Mouse (Mus musculus) adrenal gland, postnatal 0 days (tissue): ENCODE data around the gene Gm7138. TPM values are rescaled to one million over a fixed set of nuclear protein-coding genes. Genes with fewer than 3 reads are reported as not detected.

Experiments used
- polyA plus RNA-seq: library from polyadenylated mRNA; unstranded; fragments of >200 nt; fragmentation: Nextera tagmentation; extraction: Ambion mirVana; gene quantifications from 2 replicates; pipeline ENCODE4 v1.2.1, GENCODE M21; 2015

The Gm7138 gene
- polyA plus RNA-seq: not detected in 2 replicates

GRCm38 (mm10) chr10:77776844-77777243 lies at the start of gene Gm7138:
Gene Gm7138 (minus strand): TSS chr10:77776944.

GRCm38 (mm10) chr10:77814382-77814781 lies 37.6 kb upstream of the Gm7138 start, which contains the start of gene Gm2696:
Gene Gm2696 (plus strand): TSS chr10:77814682.

GRCm38 (mm10) chr10:77811743-77812142 lies 35.0 kb upstream of the Gm7138 start, which contains the start of gene Gm9507:
Gene Gm9507 (minus strand): TSS chr10:77811843.

DNA sequence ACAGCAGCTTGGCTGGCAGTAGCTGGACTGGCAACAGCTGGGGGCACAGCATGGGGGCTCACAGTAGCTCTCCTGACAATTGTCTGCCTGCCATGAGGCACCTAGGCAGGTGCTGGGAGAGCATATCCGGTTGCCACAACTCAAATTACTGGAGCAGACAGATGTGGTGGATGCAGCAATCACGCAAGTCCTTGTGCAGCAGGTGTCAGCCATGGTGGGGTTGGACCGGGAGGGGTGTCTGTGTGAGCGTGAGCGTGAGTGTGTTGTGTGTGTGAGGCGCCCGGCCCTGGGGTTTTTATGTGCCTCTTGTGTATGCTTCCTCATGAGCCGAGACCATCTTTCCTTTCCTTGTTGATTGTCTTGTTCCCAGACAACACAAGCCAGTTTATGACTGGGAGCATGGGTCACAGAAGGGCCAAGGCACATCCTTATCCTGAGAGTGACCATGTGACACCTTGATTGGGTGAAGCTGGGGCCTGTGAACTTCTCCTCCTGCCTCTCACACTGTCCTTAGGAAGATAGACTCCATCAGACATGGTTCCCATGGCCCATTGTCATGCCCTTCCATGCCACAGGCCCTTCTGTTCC lies 22.3 kb upstream of the Gm7138 start, which contains the start of gene Gm19668:
Gene Gm19668, minus strand, starts transcription at position 213 of the 588 bp plus-strand sequence.

DNA sequence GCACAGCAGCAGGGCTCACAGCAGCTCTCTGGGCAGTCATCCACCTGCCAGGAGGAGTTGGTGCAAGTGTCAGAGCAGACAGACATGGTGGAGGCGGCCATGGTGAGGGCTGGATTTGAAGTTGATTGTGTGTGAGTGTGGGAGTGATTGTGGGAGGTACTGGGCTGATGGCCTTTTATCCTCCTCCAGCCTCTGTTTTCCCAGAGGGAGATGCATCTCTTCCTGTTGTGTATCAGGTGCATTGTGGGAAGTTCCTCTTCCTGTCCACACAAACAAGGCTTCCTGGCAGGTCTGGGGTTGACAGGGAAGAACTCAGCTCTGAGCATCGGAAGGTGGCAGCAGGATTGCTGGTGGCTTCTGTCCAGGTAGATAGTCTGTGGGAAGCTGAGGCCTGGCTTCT lies 18.2 kb upstream of the Gm7138 start, which contains the start of gene Gm9639:
Gene Gm9639, minus strand, starts transcription at position 101 of the 400 bp plus-strand sequence.

GRCm38 (mm10) chr10:77787876-77788275 lies 11.1 kb upstream of the Gm7138 start, which contains the start of gene Gm7137:
Gene Gm7137 (minus strand): TSS chr10:77788200.

GRCm38 (mm10) chr10:77782442-77782841 lies 5.7 kb upstream of the Gm7138 start, which contains the start of gene Gm3250:
Gene Gm3250 (minus strand): TSS chr10:77782542.

GRCm38 (mm10) chr10:77771225-77771624 lies 5.5 kb downstream of the Gm7138 start, which contains the start of gene Gm3238:
Gene Gm3238 (minus strand): TSS chr10:77771325.

GRCm38 (mm10) chr10:77759582-77759981 lies 17.2 kb downstream of the Gm7138 start, which contains the start of gene Gm3233:
Gene Gm3233 (minus strand): TSS chr10:77759682.

GRCm38 (mm10) chr10:77751254-77751653 lies 25.5 kb downstream of the Gm7138 start, which contains the start of gene Gm9736:
Gene Gm9736 (minus strand): TSS chr10:77751354.

GRCm38 (mm10) chr10:77741924-77742688 lies 34.6 kb downstream of the Gm7138 start, which contains the start of gene Gm18596:
Gene Gm18596 (minus strand): TSS chr10:77742638.

Other genes with a start within 250 kb of the Gm7138 start
- 3.9 and 4.6 TPM in 2 replicates for gene Itgb2, start 246.7 kb downstream of the Gm7138 start, polyA plus RNA-seq
- gene Pttg1ip, start 195.2 kb downstream of the Gm7138 start, polyA plus RNA-seq: 155 and 186 TPM in 2 replicates
- 224 and 242 TPM in 2 replicates for gene Sumo3, start 170.8 kb downstream of the Gm7138 start, polyA plus RNA-seq
- gene Gm49325, start 170.7 kb downstream of the Gm7138 start, polyA plus RNA-seq: 14.8 and 15.0 TPM in 2 replicates
- gene Ube2g2, start 154.7 kb downstream of the Gm7138 start, polyA plus RNA-seq: 46.7 and 55.5 TPM in 2 replicates
- gene Tspear, start 90.4 kb downstream of the Gm7138 start, polyA plus RNA-seq: 0.44 and 0.91 TPM in 2 replicates
- gene Gm19402, start 86.2 kb downstream of the Gm7138 start, polyA plus RNA-seq: not detected in 2 replicates
- not detected in 2 replicates for gene Gm9508, start 79.7 kb downstream of the Gm7138 start, polyA plus RNA-seq
- gene Gm10272, start 70.3 kb downstream of the Gm7138 start, polyA plus RNA-seq: not detected in 2 replicates
- not detected in 2 replicates for gene Gm10024, start 65.5 kb downstream of the Gm7138 start, polyA plus RNA-seq
- not detected in 2 replicates for gene Gm10142, start 61.1 kb downstream of the Gm7138 start, polyA plus RNA-seq
- not detected in 2 replicates for gene Krtap12-1, start 56.3 kb downstream of the Gm7138 start, polyA plus RNA-seq
- not detected in 2 replicates for gene Gm10100, start 50.5 kb downstream of the Gm7138 start, polyA plus RNA-seq
- gene Gm18596, start 34.3 kb downstream of the Gm7138 start, polyA plus RNA-seq: not detected in 2 replicates
- not detected in 2 replicates for gene Gm9736, start 25.6 kb downstream of the Gm7138 start, polyA plus RNA-seq
- gene Gm3233, start 17.3 kb downstream of the Gm7138 start, polyA plus RNA-seq: not detected in 2 replicates
- not detected in 2 replicates for gene Gm3238, start 5.6 kb downstream of the Gm7138 start, polyA plus RNA-seq
- gene Gm3250, start 5.6 kb upstream of the Gm7138 start, polyA plus RNA-seq: not detected in 2 replicates
- gene Gm7137, start 11.3 kb upstream of the Gm7138 start, polyA plus RNA-seq: not detected in 2 replicates
- not detected in 2 replicates for gene Gm9639, start 18.1 kb upstream of the Gm7138 start, polyA plus RNA-seq
- not detected in 2 replicates for gene Gm19668, start 22.2 kb upstream of the Gm7138 start, polyA plus RNA-seq
- gene Gm9507, start 34.9 kb upstream of the Gm7138 start, polyA plus RNA-seq: not detected in 2 replicates
- gene Gm2696, start 37.7 kb upstream of the Gm7138 start, polyA plus RNA-seq: not detected in 2 replicates
- not detected in 2 replicates for gene Krtap10-4, start 50.2 kb upstream of the Gm7138 start, polyA plus RNA-seq
- not detected in 2 replicates for gene Krtap10-10, start 59.0 kb upstream of the Gm7138 start, polyA plus RNA-seq
- gene Gm36176, start 69.9 kb upstream of the Gm7138 start, polyA plus RNA-seq: not detected in 2 replicates
- gene Gm10318, start 75.9 kb upstream of the Gm7138 start, polyA plus RNA-seq: not detected in 2 replicates
- not detected in 2 replicates for gene Gm3285, start 85.0 kb upstream of the Gm7138 start, polyA plus RNA-seq
- 4.3 and 8.2 TPM in 2 replicates for gene Lrrc3, start 125.6 kb upstream of the Gm7138 start, polyA plus RNA-seq
- gene Trpm2, start 193.6 kb upstream of the Gm7138 start, polyA plus RNA-seq: 0.85 and 1.3 TPM in 2 replicates
- 28.7 and 30.4 TPM in 2 replicates for gene 1810043G02Rik, start 201.6 kb upstream of the Gm7138 start, polyA plus RNA-seq
- 31.0 and 54.7 TPM in 2 replicates for gene Pfkl, start 233.1 kb upstream of the Gm7138 start, polyA plus RNA-seq